Mouse (Mus musculus): ENCODE data around the gene Ccr3. TPM values are rescaled to one million over a fixed set of nuclear protein-coding genes. Genes with fewer than 3 reads are reported as not detected.

Ccr3 gene
- 0.01 TPM in 1 of 2 replicates, not detected in the other for polyA plus RNA-seq (2012; rRNA removed)

DNA sequence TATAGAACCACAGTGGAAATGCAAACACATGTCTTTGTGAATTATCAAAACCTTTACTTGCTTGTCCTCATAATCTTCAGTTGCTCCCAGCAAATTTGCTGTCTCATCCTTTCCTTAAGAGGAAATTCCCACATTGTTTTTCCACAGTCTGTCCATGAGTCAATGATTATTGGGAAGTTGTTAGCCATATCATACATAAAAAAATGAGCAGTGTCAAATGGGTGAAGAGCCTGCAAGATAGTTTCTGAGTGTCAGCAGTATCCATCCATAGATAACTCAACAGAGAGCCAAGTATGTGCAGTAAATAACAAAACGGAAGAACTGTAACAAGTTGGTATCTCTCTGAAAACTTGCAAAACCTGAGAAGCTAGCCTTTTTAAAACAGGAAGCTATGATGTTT is at the start of gene Ccr3:
Gene Ccr3 (plus strand): TSS at position 301 of the 400 bp plus-strand sequence.

DNA sequence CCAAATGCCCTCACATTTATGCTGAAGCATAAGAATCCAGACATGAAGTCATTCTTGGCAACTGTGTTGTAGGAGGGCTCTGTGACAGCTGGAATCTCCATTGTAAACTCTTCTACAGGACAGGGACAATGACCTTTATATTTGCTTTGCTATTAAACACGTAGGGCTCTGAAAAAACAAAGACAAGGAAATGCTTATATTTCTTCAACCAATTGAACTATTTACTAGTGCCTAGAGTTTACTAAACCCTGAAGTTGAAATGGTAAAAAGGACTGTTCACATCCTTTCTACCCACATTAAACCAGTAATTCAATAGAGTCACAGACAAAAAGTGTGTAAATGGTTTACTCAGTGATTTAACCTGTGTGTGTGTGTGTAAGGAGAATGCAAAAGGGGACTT is 43.5 kb upstream of the Ccr3 start, which contains the start of gene Ccr1l1:
Gene Ccr1l1 (minus strand): TSS at position 101 of the 400 bp plus-strand sequence.

Other genes starting within 250 kb of the Ccr3 start
- gene Cxcr6, start 215.5 kb upstream of the Ccr3 start, polyA plus RNA-seq (2012; rRNA removed) = not detected in 2 replicates
- gene Fyco1, start 170.1 kb upstream of the Ccr3 start, polyA plus RNA-seq (2012; rRNA removed) = 4.8 and 7.8 TPM in 2 replicates
- gene Xcr1, start 159.9 kb upstream of the Ccr3 start, polyA plus RNA-seq (2012; rRNA removed) = not detected in 2 replicates
- gene Ccr1, start 53.3 kb upstream of the Ccr3 start, polyA plus RNA-seq (2012; rRNA removed) = 0.72 and 1.0 TPM in 2 replicates
- not detected in 2 replicates for gene Ccr1l1, start 43.6 kb upstream of the Ccr3 start, polyA plus RNA-seq (2012; rRNA removed)
- 0.16 and 0.48 TPM in 2 replicates for gene Ccr2, start 80.0 kb downstream of the Ccr3 start, polyA plus RNA-seq (2012; rRNA removed)
- 0.17 and 0.75 TPM in 2 replicates for gene Ccr5, start 99.6 kb downstream of the Ccr3 start, polyA plus RNA-seq (2012; rRNA removed)